Mouse (Mus musculus) cerebellum, adult 11 months (tissue): ENCODE measurements around the gene Unkl.

ENCODE experiments used
- DNase-seq: peaks from one replicate; pipeline ENCODE4 v3.0.0; 2022

Gene Unkl

GRCm38 (mm10) chr17:25257804-25258261, 69.6 kb downstream of the Unkl start:
- DNase-seq = no peak

- no peak for DNase-seq
Measured at GRCm38 (mm10) chr17:25264453-25264852, 76.3 kb downstream of the Unkl start.

DNA sequence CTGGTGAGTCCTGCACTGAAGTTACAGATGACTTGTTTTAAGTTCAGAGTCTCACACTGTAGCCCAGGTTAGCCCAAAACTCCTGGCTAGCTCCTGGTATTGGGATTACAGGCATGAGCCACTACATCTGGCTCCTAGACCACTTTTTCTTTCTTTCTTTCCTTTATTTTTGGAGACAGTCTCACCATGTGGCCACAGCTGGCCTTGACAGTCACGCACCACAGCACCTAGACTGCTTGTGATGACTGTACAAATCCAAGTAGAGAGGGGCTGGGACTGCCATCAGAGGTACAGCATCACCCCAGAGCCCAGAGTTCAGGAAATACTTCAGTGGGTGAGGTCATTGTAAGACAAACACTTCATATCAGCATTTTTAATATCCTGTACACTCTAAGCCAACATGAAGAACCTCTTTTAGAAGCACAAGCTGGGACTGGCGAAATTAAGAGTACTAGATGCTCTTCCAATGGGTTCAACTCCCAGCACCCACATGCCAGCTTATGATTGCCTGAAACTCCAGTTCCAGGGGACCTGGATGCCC, 82.7 kb downstream of the Unkl start:
- no peak for DNase-seq

- DNase-seq = no peak
Measured at GRCm38 (mm10) chr17:25272326-25272725, 84.1 kb downstream of the Unkl start.

DNA sequence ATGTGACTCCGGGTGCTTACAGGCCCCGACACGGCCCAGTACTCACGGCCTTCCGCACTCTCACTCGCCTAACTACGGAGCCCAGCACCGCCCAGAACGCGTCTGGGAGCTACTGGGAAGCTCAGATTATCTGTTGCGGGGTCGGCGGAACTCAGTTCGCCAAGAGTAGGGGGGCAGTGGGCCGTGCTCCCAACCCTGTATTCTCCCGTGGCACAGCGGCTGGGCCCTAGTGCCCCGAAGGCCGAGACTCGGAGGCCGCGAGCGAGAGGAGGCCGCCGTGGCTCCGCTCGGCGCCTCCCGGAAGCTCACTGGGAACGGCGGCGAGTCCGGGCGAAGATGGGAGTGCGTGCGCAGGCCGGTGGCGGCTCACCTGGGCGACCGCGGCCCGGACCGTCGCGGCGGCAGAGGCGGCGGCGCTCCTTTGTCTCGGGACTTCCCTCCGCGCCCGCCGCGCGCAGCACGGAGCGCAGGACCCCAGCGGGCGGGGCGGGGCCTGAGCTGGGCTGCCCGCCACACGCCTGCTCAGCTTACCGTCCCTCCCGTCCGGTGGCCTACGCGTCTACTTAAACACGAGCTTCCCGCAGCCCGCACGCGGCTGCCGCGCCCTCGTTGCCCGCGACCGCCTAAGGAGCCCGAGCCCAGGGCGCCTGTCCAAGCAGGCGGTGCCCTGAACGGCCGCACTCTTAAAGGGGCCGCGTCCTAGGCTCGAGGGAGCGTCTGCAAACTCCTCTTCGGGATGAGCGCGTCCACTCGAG, 84.9 kb downstream of the Unkl start:
- DNase-seq = peak; percentile 91

DNA sequence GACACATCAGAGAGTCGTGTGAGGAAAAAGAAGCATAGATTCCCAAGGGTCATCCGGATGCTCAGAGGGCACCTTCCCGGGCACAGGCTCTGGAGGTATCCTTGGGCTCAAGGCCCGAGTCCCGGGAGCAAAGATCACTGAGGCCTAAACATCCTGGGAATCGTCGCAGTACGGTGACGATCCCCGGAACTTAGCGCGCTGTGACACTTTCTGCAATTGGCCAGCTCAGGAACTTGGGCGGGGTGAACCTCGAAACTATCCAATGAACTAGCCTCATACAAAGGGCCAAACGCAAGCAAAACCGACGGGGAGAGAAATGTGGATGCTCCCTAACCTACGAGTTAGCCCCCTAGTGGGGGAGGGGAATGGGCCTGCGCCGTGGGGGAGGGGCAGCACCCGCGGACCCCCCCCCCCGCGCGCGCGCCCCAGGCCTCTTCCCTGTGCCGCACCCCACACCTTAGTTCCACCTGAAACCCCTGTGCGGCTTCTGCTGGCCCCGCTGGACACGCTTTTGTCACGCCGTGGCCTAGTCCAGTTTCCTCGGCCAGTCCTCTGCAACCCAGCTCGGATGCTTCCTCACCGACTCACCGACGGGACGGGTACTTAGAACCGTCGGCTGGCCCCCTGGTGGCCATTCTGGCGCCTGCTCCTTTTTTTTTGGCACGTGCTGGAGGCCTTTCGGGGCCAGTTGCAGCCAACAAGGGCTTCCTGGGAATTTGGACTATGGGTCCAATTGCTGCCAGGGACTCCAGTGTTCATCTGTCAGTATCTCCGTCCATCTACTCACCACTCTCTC, 85.7 kb downstream of the Unkl start:
- peak; percentile 95 for DNase-seq

DNA sequence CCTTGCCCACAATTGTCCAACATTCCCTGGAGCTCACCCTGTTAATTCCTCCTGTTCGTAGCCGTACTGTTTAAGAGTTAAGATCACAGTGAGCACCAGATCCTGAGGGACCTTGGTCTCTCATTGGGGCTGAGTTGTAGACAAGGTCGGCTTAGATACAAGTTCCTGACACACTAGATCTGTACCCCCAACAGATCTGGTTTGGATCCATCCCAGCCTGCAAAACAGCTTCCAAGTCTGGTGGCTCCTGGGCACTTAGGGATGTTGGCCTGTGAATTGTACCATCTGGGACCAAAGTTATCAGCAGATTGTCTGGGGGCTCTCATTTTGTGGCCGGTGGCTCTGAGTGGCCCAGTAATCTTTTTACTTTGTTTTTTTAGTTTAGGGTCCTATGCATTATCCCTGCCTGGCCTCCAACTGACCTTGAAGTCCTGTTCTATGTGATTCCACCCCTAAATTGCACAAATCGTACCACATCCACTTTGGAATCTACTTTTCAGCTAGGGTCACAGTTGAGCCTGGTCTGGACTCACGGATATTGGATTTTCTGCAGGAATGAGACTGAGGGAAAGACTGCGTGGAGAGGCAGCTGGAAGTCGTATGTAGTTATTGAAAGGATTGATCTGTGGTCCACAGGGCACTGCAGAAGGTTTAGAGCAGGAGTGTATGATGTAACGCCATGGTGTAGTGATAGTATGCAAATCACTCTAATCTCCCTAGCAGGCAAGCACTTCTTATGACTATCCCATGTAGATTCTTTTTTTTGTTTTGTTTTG, 86.6 kb downstream of the Unkl start, which contains the start of gene Ube2i:
Ube2i (minus strand) TSS at position 52 of the 776 bp plus-strand sequence.
- no peak for DNase-seq

GRCm38 (mm10) chr17:25275833-25276232, 87.6 kb downstream of the Unkl start:
- no peak for DNase-seq

GRCm38 (mm10) chr17:25282133-25282532, 93.9 kb downstream of the Unkl start:
- no peak for DNase-seq
